Mouse (Mus musculus) heart, postnatal 0 days (tissue): ENCODE results near the gene Slc9a3r2. TPM values are rescaled to one million over a fixed set of nuclear protein-coding genes. Genes with fewer than 3 reads are reported as not detected.

Experiments used
- ATAC-seq: fragments of 200-750 bp; cut with Nextera tagmentation; 2 replicates; pipeline ENCODE4 v1.8.0; 2017; ENCODE audit warnings: low read depth, moderate number of reproducible peaks, moderate library complexity; ENCODE audit not compliant: insufficient read depth
- DNase-seq: peaks from one replicate; pipeline ENCODE4 v3.0.0-alpha.2; 2016; ENCODE audit warnings: low spot score
- H3K27ac ChIP-seq: fragments of 300-500 bp; sonication (generic); 2 replicates; pipeline ENCODE4 v1.5.1; 2014; ENCODE audit warnings: low read depth, mild to moderate bottlenecking
- H3K27me3 ChIP-seq: fragments of 300-500 bp; sonication (generic); 2 replicates; pipeline ENCODE4 v1.6.1; 2014; ENCODE audit warnings: low read length, mixed read lengths; ENCODE audit not compliant: control insufficient read depth, insufficient read depth
- H3K36me3 ChIP-seq: fragments of 300-500 bp; sonication (generic); replicated peaks from 2 replicates; pipeline ENCODE4 v1.6.1; 2014; ENCODE audit warnings: low read length, mixed read lengths; ENCODE audit not compliant: control insufficient read depth, insufficient read depth
- H3K4me1 ChIP-seq: fragments of 300-500 bp; sonication (generic); 2 replicates; pipeline ENCODE4 v1.6.1; 2014; ENCODE audit warnings: antibody characterized with exemption; ENCODE audit not compliant: control insufficient read depth, insufficient read depth
- H3K4me2 ChIP-seq: fragments of 300-500 bp; sonication (generic); 2 replicates; pipeline ENCODE4 v1.6.1; 2014; ENCODE audit warnings: low read depth, mild to moderate bottlenecking, low read length, moderate library complexity
- H3K4me3 ChIP-seq: fragments of 300-500 bp; sonication (generic); 2 replicates; pipeline ENCODE4 v1.5.1; 2014; ENCODE audit warnings: low read depth, low read length
- H3K9ac ChIP-seq: fragments of 300-500 bp; sonication (generic); replicated peaks from 2 replicates; pipeline ENCODE4 v1.6.1; 2014; ENCODE audit warnings: low read depth, low read length, mixed read lengths
- H3K9me3 ChIP-seq: fragments of 300-500 bp; sonication (generic); replicated peaks from 2 replicates; pipeline ENCODE4 v1.6.1; 2016; ENCODE audit warnings: low read length; ENCODE audit not compliant: control insufficient read depth
- CTCF ChIP-seq: IDR thresholded peaks from 2 replicates; pipeline ENCODE4 v1.5.1; 2016; ENCODE audit warnings: antibody characterized with exemption, control low read depth, low read depth
- EP300 ChIP-seq: IDR thresholded peaks from 2 replicates; pipeline ENCODE4 v1.6.1; 2016; ENCODE audit warnings: antibody characterized with exemption, low read depth
- WGBS: fragments of 180-500 bp; shearing (Covaris S2); extraction: QIAGEN DNeasy Blood & Tissue Kit; methylation state at CpG from one replicate; pipeline ENCODE4 v1.1.7; 2014; 5-methylcytosine and 5-hydroxymethylcytosine counted together
- polyA plus RNA-seq: library from polyadenylated mRNA; unstranded; fragments of >200 nt; fragmentation: Nextera tagmentation; extraction: Ambion mirVana; gene quantifications from 2 replicates; pipeline ENCODE4 v1.2.1, GENCODE M21; 2015
- total RNA-seq: library from RNA; depleted of rRNA; stranded (reverse); fragments of >200 nt; gene quantifications from 2 replicates; pipeline ENCODE4 v1.2.3, GENCODE M21; 2014; ENCODE audit warnings: low replicate concordance

The Slc9a3r2 gene
- total and polyA plus RNA-seq, 2 experiments from 2014 or later, result 68.1 to 87.9 TPM

DNA sequence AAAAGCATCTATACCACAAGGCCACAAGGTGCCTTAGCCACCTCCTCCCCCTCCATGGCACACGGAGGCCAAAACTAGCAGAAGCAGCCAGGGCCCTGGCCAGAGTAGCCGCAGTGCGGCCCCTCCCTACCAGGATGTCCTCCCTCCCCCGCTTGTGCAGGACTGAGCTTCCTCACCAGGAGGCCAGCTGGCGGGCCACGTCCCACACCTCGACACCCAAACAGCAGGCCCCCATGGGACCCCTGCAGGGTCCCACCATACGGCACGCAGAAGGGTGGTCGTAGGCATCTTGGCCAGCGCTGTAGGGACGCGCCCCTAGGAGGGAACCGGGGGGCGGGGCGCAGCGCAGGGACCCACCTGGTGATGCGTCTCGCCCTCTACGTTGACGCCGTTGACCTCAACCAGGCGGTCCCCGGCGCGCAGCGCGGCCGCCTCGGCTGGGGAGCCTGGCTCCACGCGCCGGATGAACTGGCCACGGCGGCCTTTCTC, 502 bp downstream of the Slc9a3r2 start:
- DNase-seq, result no peak
- H3K4me1 ChIP-seq, result peaks cover 6% of the 10 kb centered on the region; the same call in 1 of the 2 replicates
- peak; percentile 25 for ATAC-seq

DNA sequence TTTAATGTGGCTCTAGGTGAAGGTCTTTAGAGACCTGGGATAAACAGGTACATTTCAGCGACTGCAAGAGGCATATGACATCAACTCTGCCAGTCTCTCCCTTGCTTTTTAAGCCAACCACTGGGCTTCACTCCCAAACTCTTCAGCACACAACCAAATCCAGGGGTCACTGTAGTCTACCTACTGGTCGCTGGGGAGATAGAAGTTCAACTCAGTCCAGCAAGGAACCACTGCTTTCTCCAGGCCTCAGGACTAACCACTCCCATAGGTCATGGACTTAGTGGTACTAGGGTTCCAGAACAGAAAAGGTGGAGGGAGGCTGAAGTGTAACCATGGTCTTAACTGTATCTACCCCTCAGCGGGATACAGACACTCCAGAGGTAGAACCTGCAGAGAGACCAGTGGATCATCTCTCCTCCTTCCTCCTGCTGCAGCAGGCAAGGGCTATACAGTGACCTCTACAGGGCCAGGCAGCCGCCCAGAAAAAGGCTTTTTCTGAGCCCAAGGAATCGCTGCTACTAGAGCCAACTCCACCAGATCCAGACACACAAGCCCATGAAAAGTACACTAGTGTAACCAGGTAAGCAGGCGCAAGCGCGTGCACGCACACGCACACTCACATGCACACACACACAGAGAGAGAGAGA, 1.3 kb downstream of the Slc9a3r2 start:
- Histone ChIP-seq H3K4me3 (peak overlapping the region; percentile 81), H3K36me3 (no peaks in the 10 kb centered on the region), H3K27ac (peak overlapping the region; percentile 91), H3K4me2 (peak overlapping the region; percentile 97), H3K4me1 (peaks cover 13% of the 10 kb centered on the region; the same call in 1 of the 2 replicates), H3K27me3 (peaks cover 7% of the 10 kb centered on the region; the same call in 1 of the 2 replicates), H3K9ac (peak overlapping the region; percentile 83), H3K9me3 (no peaks in the 10 kb centered on the region)
- WGBS, result 75% methylated on average over 10 of the region's 10 CpGs
- TF ChIP-seq CTCF (no peak), EP300 (no peak)
- DNase-seq (no peak), ATAC-seq (no peak)

More for the DNA sequence above, 502 bp downstream of the Slc9a3r2 start:
- peak overlapping the region; percentile 81 for H3K4me3 ChIP-seq
- H3K4me2 ChIP-seq, result peak overlapping the region; percentile 97
- H3K27me3 ChIP-seq, result peaks cover 7% of the 10 kb centered on the region; the same call in 1 of the 2 replicates
- TF ChIP-seq CTCF (no peak), EP300 (no peak)
- WGBS, result 1% methylated on average over 35 of the region's 35 CpGs
- H3K9ac ChIP-seq, result peak overlapping the region; percentile 83
- no peaks in the 10 kb centered on the region for H3K36me3 ChIP-seq
- H3K9me3 ChIP-seq, result no peaks in the 10 kb centered on the region
- H3K27ac ChIP-seq, result peak overlapping the region; percentile 82

DNA sequence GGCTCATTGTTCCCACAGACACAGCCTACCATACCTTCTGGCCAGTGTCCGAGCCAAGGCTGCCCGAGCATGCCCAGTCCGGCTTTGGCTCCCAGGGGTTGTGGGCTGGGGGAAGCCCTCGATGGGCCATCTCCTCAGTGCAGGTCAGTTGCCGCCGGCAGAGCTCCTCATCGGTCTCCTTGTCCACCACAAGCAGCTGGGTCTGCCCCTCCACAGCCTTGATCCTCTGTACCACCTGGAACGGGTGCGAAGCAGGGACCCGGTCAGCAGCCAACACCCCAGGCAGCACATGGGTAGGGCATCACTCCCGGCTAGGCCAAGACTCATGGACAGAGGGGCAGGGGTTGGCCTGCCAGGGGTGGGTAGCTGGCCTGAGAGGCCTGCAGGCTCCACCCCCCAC, 2.6 kb downstream of the Slc9a3r2 start:
- ATAC-seq (no peak), DNase-seq (no peak)
- 68% methylated on average over 11 of the region's 11 CpGs for WGBS
- Histone ChIP-seq H3K4me3 (peak overlapping the region; percentile 81), H3K36me3 (no peaks in the 10 kb centered on the region), H3K4me1 (peaks cover 13% of the 10 kb centered on the region; the same call in 1 of the 2 replicates), H3K27ac (peak overlapping the region; percentile 91), H3K27me3 (peaks cover 7% of the 10 kb centered on the region; the same call in 1 of the 2 replicates), H3K9me3 (no peaks in the 10 kb centered on the region), H3K9ac (peak overlapping the region; percentile 32; the same call in 1 of the 2 replicates), H3K4me2 (peak overlapping the region; percentile 97)
- TF ChIP-seq EP300, result no peak
- TF ChIP-seq CTCF, result no peak

DNA sequence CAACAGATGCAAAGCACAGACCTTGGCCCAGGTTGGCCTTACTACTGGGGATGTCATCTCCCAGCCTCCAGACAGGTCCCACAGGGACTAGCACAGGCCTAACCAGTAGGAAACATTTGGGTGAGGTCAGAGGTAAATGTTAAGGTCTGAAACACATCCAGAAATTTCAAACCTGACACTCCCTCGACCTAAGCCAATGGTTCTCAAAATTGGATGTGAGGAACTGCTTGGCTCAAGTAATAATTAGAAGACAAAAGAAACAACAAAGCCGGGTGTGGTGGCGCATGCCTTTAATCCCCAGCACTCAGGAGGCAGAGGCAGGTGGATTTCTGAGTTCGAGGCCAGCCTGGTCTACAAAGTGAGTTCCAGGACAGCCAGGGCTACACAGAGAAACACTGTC, 3.7 kb downstream of the Slc9a3r2 start:
- Histone ChIP-seq H3K36me3 (no peaks in the 10 kb centered on the region), H3K27me3 (peaks cover 7% of the 10 kb centered on the region; the same call in 1 of the 2 replicates), H3K9ac (no peak overlapping the region), H3K4me2 (no peak overlapping the region), H3K4me1 (peaks cover 13% of the 10 kb centered on the region; the same call in 1 of the 2 replicates), H3K9me3 (no peaks in the 10 kb centered on the region), H3K4me3 (no peak overlapping the region), H3K27ac (peak overlapping the region; percentile 91)
- DNase-seq, result no peak
- WGBS, result 71% methylated on average over 4 of the region's 4 CpGs
- TF ChIP-seq CTCF, result no peak
- TF ChIP-seq EP300, result no peak
- no peak for ATAC-seq

DNA sequence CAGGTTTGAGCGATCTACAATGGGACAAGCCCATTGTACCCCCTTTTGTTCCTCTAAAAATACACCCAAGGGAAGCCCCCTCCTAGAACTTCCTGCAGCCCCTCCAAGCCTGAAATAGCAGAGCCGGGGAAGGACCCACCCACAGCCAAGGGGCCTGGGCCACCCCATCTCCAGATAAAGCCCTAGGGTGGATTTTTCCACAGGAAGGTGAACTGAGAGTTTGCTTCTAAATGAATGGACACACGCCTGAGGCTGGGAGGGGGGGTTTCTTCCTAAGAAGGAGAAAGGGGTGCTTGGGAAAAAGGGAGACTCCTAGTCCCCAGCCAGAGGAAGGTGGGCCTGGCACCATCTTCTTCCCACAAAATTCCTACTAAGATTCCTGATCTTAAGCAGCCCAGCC, 4.2 kb downstream of the Slc9a3r2 start:
- H3K36me3 ChIP-seq, result peaks cover 2% of the 10 kb centered on the region; the same call in 1 of the 2 replicates
- 0 out of 2 replicates have a peak overlapping the region, but pooled peaks have one; percentile 26 for H3K9ac ChIP-seq
- no peak for ATAC-seq
- H3K4me3 ChIP-seq, result no peak overlapping the region
- WGBS, result 63% methylated on average over 3 of the region's 3 CpGs
- peaks cover 7% of the 10 kb centered on the region; the same call in 1 of the 2 replicates for H3K27me3 ChIP-seq
- peaks cover 13% of the 10 kb centered on the region; the same call in 1 of the 2 replicates for H3K4me1 ChIP-seq
- H3K9me3 ChIP-seq, result no peaks in the 10 kb centered on the region
- no peak for DNase-seq
- peak overlapping the region; percentile 23; the same call in 1 of the 2 replicates for H3K4me2 ChIP-seq
- TF ChIP-seq EP300 (no peak), CTCF (no peak)
- peak overlapping the region; percentile 91 for H3K27ac ChIP-seq
